Mouse (Mus musculus): ENCODE data around the gene B3gat3. TPM values are rescaled to one million over a fixed set of nuclear protein-coding genes. Genes with fewer than 3 reads are reported as not detected.

Gene B3gat3
- polyA plus RNA-seq, 1 experiment from 2014 or later: 28.4 TPM

Other genes starting within 250 kb of the B3gat3 start
- gene Slc3a2, start 197.0 kb upstream of the B3gat3 start, polyA plus RNA-seq (2014; fragmentation: Illumina TruSeq; extraction: RNeasy Lipid Tissue Mini Kit (QIAGEN cat#74804); ENCODE audit: low read depth, low replicate concordance): 38.6 TPM
- gene Wdr74, start 184.5 kb upstream of the B3gat3 start, polyA plus RNA-seq (2014; fragmentation: Illumina TruSeq; extraction: RNeasy Lipid Tissue Mini Kit (QIAGEN cat#74804); ENCODE audit: low read depth, low replicate concordance): 12.7 TPM
- gene 1700092M07Rik, start 179.7 kb upstream of the B3gat3 start, polyA plus RNA-seq (2014; fragmentation: Illumina TruSeq; extraction: RNeasy Lipid Tissue Mini Kit (QIAGEN cat#74804); ENCODE audit: low read depth, low replicate concordance): not detected
- 112 TPM for gene Stx5a, start 179.0 kb upstream of the B3gat3 start, polyA plus RNA-seq (2014; fragmentation: Illumina TruSeq; extraction: RNeasy Lipid Tissue Mini Kit (QIAGEN cat#74804); ENCODE audit: low read depth, low replicate concordance)
- gene Nxf1, start 163.3 kb upstream of the B3gat3 start, polyA plus RNA-seq (2014; fragmentation: Illumina TruSeq; extraction: RNeasy Lipid Tissue Mini Kit (QIAGEN cat#74804); ENCODE audit: low read depth, low replicate concordance): 92.5 TPM
- 17.2 TPM for gene Tmem223, start 149.4 kb upstream of the B3gat3 start, polyA plus RNA-seq (2014; fragmentation: Illumina TruSeq; extraction: RNeasy Lipid Tissue Mini Kit (QIAGEN cat#74804); ENCODE audit: low read depth, low replicate concordance)
- gene Tmem179b, start 145.9 kb upstream of the B3gat3 start, polyA plus RNA-seq (2014; fragmentation: Illumina TruSeq; extraction: RNeasy Lipid Tissue Mini Kit (QIAGEN cat#74804); ENCODE audit: low read depth, low replicate concordance): 30.6 TPM
- not detected for gene Taf6l, start 134.0 kb upstream of the B3gat3 start, polyA plus RNA-seq (2014; fragmentation: Illumina TruSeq; extraction: RNeasy Lipid Tissue Mini Kit (QIAGEN cat#74804); ENCODE audit: low read depth, low replicate concordance)
- gene Polr2g, start 121.8 kb upstream of the B3gat3 start, polyA plus RNA-seq (2014; fragmentation: Illumina TruSeq; extraction: RNeasy Lipid Tissue Mini Kit (QIAGEN cat#74804); ENCODE audit: low read depth, low replicate concordance): 35.0 TPM
- not detected for gene Zbtb3, start 117.8 kb upstream of the B3gat3 start, polyA plus RNA-seq (2014; fragmentation: Illumina TruSeq; extraction: RNeasy Lipid Tissue Mini Kit (QIAGEN cat#74804); ENCODE audit: low read depth, low replicate concordance)
- gene Ttc9c, start 101.0 kb upstream of the B3gat3 start, polyA plus RNA-seq (2014; fragmentation: Illumina TruSeq; extraction: RNeasy Lipid Tissue Mini Kit (QIAGEN cat#74804); ENCODE audit: low read depth, low replicate concordance): 112 TPM
- gene Hnrnpul2, start 100.4 kb upstream of the B3gat3 start, polyA plus RNA-seq (2014; fragmentation: Illumina TruSeq; extraction: RNeasy Lipid Tissue Mini Kit (QIAGEN cat#74804); ENCODE audit: low read depth, low replicate concordance): 195 TPM
- not detected for gene AC129217.1, start 90.6 kb upstream of the B3gat3 start, polyA plus RNA-seq (2014; fragmentation: Illumina TruSeq; extraction: RNeasy Lipid Tissue Mini Kit (QIAGEN cat#74804); ENCODE audit: low read depth, low replicate concordance)
- 8.5 TPM for gene Bscl2, start 82.9 kb upstream of the B3gat3 start, polyA plus RNA-seq (2014; fragmentation: Illumina TruSeq; extraction: RNeasy Lipid Tissue Mini Kit (QIAGEN cat#74804); ENCODE audit: low read depth, low replicate concordance)
- 0.69 TPM for gene Gng3, start 81.2 kb upstream of the B3gat3 start, polyA plus RNA-seq (2014; fragmentation: Illumina TruSeq; extraction: RNeasy Lipid Tissue Mini Kit (QIAGEN cat#74804); ENCODE audit: low read depth, low replicate concordance)
- gene Lrrn4cl, start 69.6 kb upstream of the B3gat3 start, polyA plus RNA-seq (2014; fragmentation: Illumina TruSeq; extraction: RNeasy Lipid Tissue Mini Kit (QIAGEN cat#74804); ENCODE audit: low read depth, low replicate concordance): 3.7 TPM
- 17.3 TPM for gene Ubxn1, start 48.9 kb upstream of the B3gat3 start, polyA plus RNA-seq (2014; fragmentation: Illumina TruSeq; extraction: RNeasy Lipid Tissue Mini Kit (QIAGEN cat#74804); ENCODE audit: low read depth, low replicate concordance)
- gene Uqcc3, start 39.5 kb upstream of the B3gat3 start, polyA plus RNA-seq (2014; fragmentation: Illumina TruSeq; extraction: RNeasy Lipid Tissue Mini Kit (QIAGEN cat#74804); ENCODE audit: low read depth, low replicate concordance): 2.2 TPM
- 37.9 TPM for gene Lbhd1, start 36.6 kb upstream of the B3gat3 start, polyA plus RNA-seq (2014; fragmentation: Illumina TruSeq; extraction: RNeasy Lipid Tissue Mini Kit (QIAGEN cat#74804); ENCODE audit: low read depth, low replicate concordance)
- not detected for gene Gm49403, start 36.4 kb upstream of the B3gat3 start, polyA plus RNA-seq (2014; fragmentation: Illumina TruSeq; extraction: RNeasy Lipid Tissue Mini Kit (QIAGEN cat#74804); ENCODE audit: low read depth, low replicate concordance)
- gene 1810009A15Rik, start 31.5 kb upstream of the B3gat3 start, polyA plus RNA-seq (2014; fragmentation: Illumina TruSeq; extraction: RNeasy Lipid Tissue Mini Kit (QIAGEN cat#74804); ENCODE audit: low read depth, low replicate concordance): 12.0 TPM
- gene Gm49416, start 31.4 kb upstream of the B3gat3 start, polyA plus RNA-seq (2014; fragmentation: Illumina TruSeq; extraction: RNeasy Lipid Tissue Mini Kit (QIAGEN cat#74804); ENCODE audit: low read depth, low replicate concordance): not detected
- gene Ints5, start 27.4 kb upstream of the B3gat3 start, polyA plus RNA-seq (2014; fragmentation: Illumina TruSeq; extraction: RNeasy Lipid Tissue Mini Kit (QIAGEN cat#74804); ENCODE audit: low read depth, low replicate concordance): 0.44 TPM
- gene Ganab, start 22.3 kb upstream of the B3gat3 start, polyA plus RNA-seq (2014; fragmentation: Illumina TruSeq; extraction: RNeasy Lipid Tissue Mini Kit (QIAGEN cat#74804); ENCODE audit: low read depth, low replicate concordance): 76.6 TPM
- gene Rom1, start 9.0 kb downstream of the B3gat3 start, polyA plus RNA-seq (2014; fragmentation: Illumina TruSeq; extraction: RNeasy Lipid Tissue Mini Kit (QIAGEN cat#74804); ENCODE audit: low read depth, low replicate concordance): not detected
- 5.4 TPM for gene Eml3, start 9.2 kb downstream of the B3gat3 start, polyA plus RNA-seq (2014; fragmentation: Illumina TruSeq; extraction: RNeasy Lipid Tissue Mini Kit (QIAGEN cat#74804); ENCODE audit: low read depth, low replicate concordance)
- 73.4 TPM for gene Mta2, start 21.5 kb downstream of the B3gat3 start, polyA plus RNA-seq (2014; fragmentation: Illumina TruSeq; extraction: RNeasy Lipid Tissue Mini Kit (QIAGEN cat#74804); ENCODE audit: low read depth, low replicate concordance)
- gene Tut1, start 33.5 kb downstream of the B3gat3 start, polyA plus RNA-seq (2014; fragmentation: Illumina TruSeq; extraction: RNeasy Lipid Tissue Mini Kit (QIAGEN cat#74804); ENCODE audit: low read depth, low replicate concordance): 2.4 TPM
- gene Eef1g, start 46.7 kb downstream of the B3gat3 start, polyA plus RNA-seq (2014; fragmentation: Illumina TruSeq; extraction: RNeasy Lipid Tissue Mini Kit (QIAGEN cat#74804); ENCODE audit: low read depth, low replicate concordance): 81.4 TPM
- gene Ahnak, start 68.9 kb downstream of the B3gat3 start, polyA plus RNA-seq (2014; fragmentation: Illumina TruSeq; extraction: RNeasy Lipid Tissue Mini Kit (QIAGEN cat#74804); ENCODE audit: low read depth, low replicate concordance): 158 TPM
- not detected for gene Scgb1a1, start 167.6 kb downstream of the B3gat3 start, polyA plus RNA-seq (2014; fragmentation: Illumina TruSeq; extraction: RNeasy Lipid Tissue Mini Kit (QIAGEN cat#74804); ENCODE audit: low read depth, low replicate concordance)
- gene Asrgl1, start 215.3 kb downstream of the B3gat3 start, polyA plus RNA-seq (2014; fragmentation: Illumina TruSeq; extraction: RNeasy Lipid Tissue Mini Kit (QIAGEN cat#74804); ENCODE audit: low read depth, low replicate concordance): 3.9 TPM

Data from sigmoid colon, adult 10 weeks (tissue).